Mouse (Mus musculus): ENCODE results near the gene Pwwp2b. TPM values are rescaled to one million over a fixed set of nuclear protein-coding genes. Genes with fewer than 3 reads are reported as not detected.

Gene Pwwp2b
- polyA plus RNA-seq, 1 experiment from 2014 or later: 4.9 TPM

GRCm38 (mm10) chr7:139272639-139273396, 24.5 kb downstream of the Pwwp2b start:
- peaks cover 29% of the 10 kb centered on the region for H3K4me1 ChIP-seq (replicated peaks)
- WGBS: 30% methylated on average over 1 of the region's 1 CpGs
- no peak overlapping the region for H3K4me3 ChIP-seq
- H3K27ac ChIP-seq: peak overlapping the region; percentile 44; the same call in 1 of the 2 replicates
- ATAC-seq (ENCODE audit: low FRiP score): no peak
- no peaks in the 10 kb centered on the region for H3K27me3 ChIP-seq
- H3K4me2 ChIP-seq: no peak overlapping the region
- H3K9ac ChIP-seq: no peak overlapping the region
- no peaks in the 10 kb centered on the region for H3K36me3 ChIP-seq
- H3K9me3 ChIP-seq: no peaks in the 10 kb centered on the region

- ATAC-seq (ENCODE audit: low FRiP score): no peak
- Histone ChIP-seq H3K9ac (no peak overlapping the region), H3K4me1 (replicated peaks) (peaks cover 29% of the 10 kb centered on the region), H3K27ac (peak overlapping the region; percentile 44; the same call in 1 of the 2 replicates), H3K9me3 (no peaks in the 10 kb centered on the region), H3K36me3 (no peaks in the 10 kb centered on the region), H3K4me3 (no peak overlapping the region), H3K4me2 (no peak overlapping the region), H3K27me3 (no peaks in the 10 kb centered on the region)
- WGBS: 68% methylated on average over 2 of the region's 2 CpGs
Observed at GRCm38 (mm10) chr7:139273397-139273719, 25.1 kb downstream of the Pwwp2b start.

- Histone ChIP-seq H3K27ac (peak overlapping the region; percentile 27; the same call in 1 of the 2 replicates), H3K27me3 (no peaks in the 10 kb centered on the region), H3K36me3 (no peaks in the 10 kb centered on the region), H3K9ac (no peak overlapping the region), H3K4me3 (no peak overlapping the region), H3K9me3 (no peaks in the 10 kb centered on the region), H3K4me2 (no peak overlapping the region), H3K4me1 (replicated peaks) (peaks cover 43% of the 10 kb centered on the region)
- no peak for ATAC-seq (ENCODE audit: low FRiP score)
- 75% methylated on average over 10 of the region's 10 CpGs for WGBS
Observed at GRCm38 (mm10) chr7:139275586-139275985, 27.3 kb downstream of the Pwwp2b start.

GRCm38 (mm10) chr7:139276150-139276549, 27.9 kb downstream of the Pwwp2b start:
- Histone ChIP-seq H3K4me3 (no peak overlapping the region), H3K36me3 (no peaks in the 10 kb centered on the region), H3K27ac (peak overlapping the region; percentile 32; the same call in 1 of the 2 replicates), H3K9me3 (no peaks in the 10 kb centered on the region), H3K27me3 (no peaks in the 10 kb centered on the region), H3K4me1 (replicated peaks) (peaks cover 47% of the 10 kb centered on the region), H3K9ac (no peak overlapping the region), H3K4me2 (no peak overlapping the region)
- WGBS: 88% methylated on average over 10 of the region's 10 CpGs
- ATAC-seq (ENCODE audit: low FRiP score): no peak

- H3K4me1 ChIP-seq (replicated peaks): peaks cover 44% of the 10 kb centered on the region
- no peak overlapping the region for H3K4me3 ChIP-seq
- WGBS: 79% methylated on average over 7 of the region's 7 CpGs
- H3K27ac ChIP-seq: no peak overlapping the region
- H3K27me3 ChIP-seq: no peaks in the 10 kb centered on the region
- H3K4me2 ChIP-seq: no peak overlapping the region
- H3K36me3 ChIP-seq: no peaks in the 10 kb centered on the region
- ATAC-seq (ENCODE audit: low FRiP score): no peak
- no peaks in the 10 kb centered on the region for H3K9me3 ChIP-seq
- H3K9ac ChIP-seq: no peak overlapping the region
Observed at GRCm38 (mm10) chr7:139277536-139277935, 29.3 kb downstream of the Pwwp2b start.

GRCm38 (mm10) chr7:139279571-139279970, 31.3 kb downstream of the Pwwp2b start:
- Histone ChIP-seq H3K4me3 (no peak overlapping the region), H3K27ac (0 out of 2 replicates have a peak overlapping the region, but pooled peaks have one; percentile 6), H3K9ac (no peak overlapping the region), H3K4me2 (no peak overlapping the region), H3K36me3 (no peaks in the 10 kb centered on the region), H3K9me3 (no peaks in the 10 kb centered on the region), H3K27me3 (no peaks in the 10 kb centered on the region), H3K4me1 (replicated peaks) (peaks cover 35% of the 10 kb centered on the region)
- no peak for ATAC-seq (ENCODE audit: low FRiP score)
- 69% methylated on average over 5 of the region's 5 CpGs for WGBS

GRCm38 (mm10) chr7:139280044-139280443, 31.8 kb downstream of the Pwwp2b start:
- H3K4me3 ChIP-seq: no peak overlapping the region
- H3K9ac ChIP-seq: no peak overlapping the region
- H3K27ac ChIP-seq: no peak overlapping the region
- no peak overlapping the region for H3K4me2 ChIP-seq
- WGBS: 81% methylated on average over 1 of the region's 1 CpGs
- H3K4me1 ChIP-seq (replicated peaks): peaks cover 35% of the 10 kb centered on the region
- no peak for ATAC-seq (ENCODE audit: low FRiP score)
- no peaks in the 10 kb centered on the region for H3K27me3 ChIP-seq
- no peaks in the 10 kb centered on the region for H3K9me3 ChIP-seq
- H3K36me3 ChIP-seq: no peaks in the 10 kb centered on the region

GRCm38 (mm10) chr7:139281195-139281594, 32.9 kb downstream of the Pwwp2b start:
- 38% methylated on average over 2 of the region's 2 CpGs for WGBS
- H3K27me3 ChIP-seq: no peaks in the 10 kb centered on the region
- H3K36me3 ChIP-seq: no peaks in the 10 kb centered on the region
- no peak overlapping the region for H3K4me3 ChIP-seq
- no peak for ATAC-seq (ENCODE audit: low FRiP score)
- no peak overlapping the region for H3K4me2 ChIP-seq
- H3K9ac ChIP-seq: no peak overlapping the region
- no peaks in the 10 kb centered on the region for H3K9me3 ChIP-seq
- peaks cover 24% of the 10 kb centered on the region for H3K4me1 ChIP-seq (replicated peaks)
- no peak overlapping the region for H3K27ac ChIP-seq

GRCm38 (mm10) chr7:139282037-139282436, 33.8 kb downstream of the Pwwp2b start:
- 84% methylated on average over 3 of the region's 3 CpGs for WGBS

GRCm38 (mm10) chr7:139285295-139285943, 37.1 kb downstream of the Pwwp2b start:
- H3K27me3 ChIP-seq: no peaks in the 10 kb centered on the region; the same call in 1 of the 2 replicates
- no peaks in the 10 kb centered on the region for H3K9me3 ChIP-seq
- H3K4me2 ChIP-seq: no peak overlapping the region
- no peak for ATAC-seq (ENCODE audit: low FRiP score)
- peaks cover 6% of the 10 kb centered on the region for H3K4me1 ChIP-seq (replicated peaks)
- WGBS: 78% methylated on average over 16 of the region's 16 CpGs
- H3K27ac ChIP-seq: no peak overlapping the region
- no peaks in the 10 kb centered on the region for H3K36me3 ChIP-seq
- H3K4me3 ChIP-seq: no peak overlapping the region
- H3K9ac ChIP-seq: no peak overlapping the region

More at GRCm38 (mm10) chr7:139282037-139282436, 33.8 kb downstream of the Pwwp2b start:
- H3K27ac ChIP-seq: no peak overlapping the region
- no peaks in the 10 kb centered on the region; the same call in 1 of the 2 replicates for H3K27me3 ChIP-seq
- H3K36me3 ChIP-seq: no peaks in the 10 kb centered on the region
- peaks cover 22% of the 10 kb centered on the region for H3K4me1 ChIP-seq (replicated peaks)
- ATAC-seq (ENCODE audit: low FRiP score): no peak
- H3K4me3 ChIP-seq: no peak overlapping the region
- H3K9me3 ChIP-seq: no peaks in the 10 kb centered on the region
- no peak overlapping the region for H3K9ac ChIP-seq
- H3K4me2 ChIP-seq: no peak overlapping the region

- no peak for ATAC-seq (ENCODE audit: low FRiP score)
- no peaks in the 10 kb centered on the region for H3K36me3 ChIP-seq
- 82% methylated on average over 7 of the region's 7 CpGs for WGBS
- no peak overlapping the region for H3K4me2 ChIP-seq
- H3K27me3 ChIP-seq: no peaks in the 10 kb centered on the region; the same call in 1 of the 2 replicates
- H3K9me3 ChIP-seq: no peaks in the 10 kb centered on the region
- no peak overlapping the region for H3K9ac ChIP-seq
- no peak overlapping the region for H3K27ac ChIP-seq
- no peaks in the 10 kb centered on the region for H3K4me1 ChIP-seq (replicated peaks)
- H3K4me3 ChIP-seq: no peak overlapping the region
Observed at GRCm38 (mm10) chr7:139288540-139288939, 40.3 kb downstream of the Pwwp2b start.

GRCm38 (mm10) chr7:139293350-139293749, 45.1 kb downstream of the Pwwp2b start:
- 42% methylated on average over 4 of the region's 4 CpGs for WGBS
- no peak overlapping the region for H3K4me2 ChIP-seq
- H3K36me3 ChIP-seq: no peaks in the 10 kb centered on the region
- ATAC-seq (ENCODE audit: low FRiP score): no peak
- no peak overlapping the region for H3K4me3 ChIP-seq
- H3K9me3 ChIP-seq: no peaks in the 10 kb centered on the region
- no peaks in the 10 kb centered on the region for H3K27me3 ChIP-seq
- H3K4me1 ChIP-seq (replicated peaks): no peaks in the 10 kb centered on the region
- no peak overlapping the region for H3K9ac ChIP-seq
- H3K27ac ChIP-seq: no peak overlapping the region

- H3K9me3 ChIP-seq: no peaks in the 10 kb centered on the region
- no peak overlapping the region for H3K27ac ChIP-seq
- no peak overlapping the region for H3K9ac ChIP-seq
- H3K4me3 ChIP-seq: no peak overlapping the region
- no peak for ATAC-seq (ENCODE audit: low FRiP score)
- H3K4me2 ChIP-seq: no peak overlapping the region
- H3K4me1 ChIP-seq (replicated peaks): no peaks in the 10 kb centered on the region
- no peaks in the 10 kb centered on the region for H3K36me3 ChIP-seq
- no peaks in the 10 kb centered on the region for H3K27me3 ChIP-seq
- 93% methylated on average over 5 of the region's 5 CpGs for WGBS
Observed at GRCm38 (mm10) chr7:139294076-139294475, 45.8 kb downstream of the Pwwp2b start.
